Mouse (Mus musculus): ENCODE results near the gene Sbpl.

GRCm38 (mm10) chr17:23925090-23925493 is 30.0 kb downstream of the Sbpl start:
- TF ChIP-seq CTCF (IDR thresholded peaks at IDR 0.05; ENCODE audit: control insufficient read depth, insufficient read depth, insufficient replicate concordance, low read depth, low read length) (no peak), POLR2A (IDR thresholded peaks at IDR 0.05; ENCODE audit: control insufficient read depth, low read depth, low read length) (no peak)
